Mouse (Mus musculus): ENCODE measurements around the gene Coa6. TPM values are rescaled to one million over a fixed set of nuclear protein-coding genes. Genes with fewer than 3 reads are reported as not detected.

Gene Coa6
- polyA plus RNA-seq (2014; fragmentation: Illumina TruSeq; extraction: RNeasy Lipid Tissue Mini Kit (QIAGEN cat#74804); ENCODE audit: low read depth, low replicate concordance) = 51.0 TPM

GRCm38 (mm10) chr8:126422174-126422919, at the start of gene Coa6:
Gene Coa6, plus strand, starts transcription at chr8:126422515.

GRCm38 (mm10) chr8:126474299-126475187, 52.2 kb downstream of the Coa6 start, which contains the start of gene Tarbp1:
Gene Tarbp1, minus strand, starts transcription at chr8:126475065.

Other genes starting within 250 kb of the Coa6 start
- 2.2 TPM for gene Slc35f3, start 124.0 kb upstream of the Coa6 start, polyA plus RNA-seq (2014; fragmentation: Illumina TruSeq; extraction: RNeasy Lipid Tissue Mini Kit (QIAGEN cat#74804); ENCODE audit: low read depth, low replicate concordance)
- gene Tarbp1, start 52.5 kb downstream of the Coa6 start, polyA plus RNA-seq (2014; fragmentation: Illumina TruSeq; extraction: RNeasy Lipid Tissue Mini Kit (QIAGEN cat#74804); ENCODE audit: low read depth, low replicate concordance) = 8.6 TPM
- 25.5 TPM for gene Irf2bp2, start 171.5 kb downstream of the Coa6 start, polyA plus RNA-seq (2014; fragmentation: Illumina TruSeq; extraction: RNeasy Lipid Tissue Mini Kit (QIAGEN cat#74804); ENCODE audit: low read depth, low replicate concordance)